Mouse (Mus musculus): Measurements from ENCODE around the gene Prss28.

DNA sequence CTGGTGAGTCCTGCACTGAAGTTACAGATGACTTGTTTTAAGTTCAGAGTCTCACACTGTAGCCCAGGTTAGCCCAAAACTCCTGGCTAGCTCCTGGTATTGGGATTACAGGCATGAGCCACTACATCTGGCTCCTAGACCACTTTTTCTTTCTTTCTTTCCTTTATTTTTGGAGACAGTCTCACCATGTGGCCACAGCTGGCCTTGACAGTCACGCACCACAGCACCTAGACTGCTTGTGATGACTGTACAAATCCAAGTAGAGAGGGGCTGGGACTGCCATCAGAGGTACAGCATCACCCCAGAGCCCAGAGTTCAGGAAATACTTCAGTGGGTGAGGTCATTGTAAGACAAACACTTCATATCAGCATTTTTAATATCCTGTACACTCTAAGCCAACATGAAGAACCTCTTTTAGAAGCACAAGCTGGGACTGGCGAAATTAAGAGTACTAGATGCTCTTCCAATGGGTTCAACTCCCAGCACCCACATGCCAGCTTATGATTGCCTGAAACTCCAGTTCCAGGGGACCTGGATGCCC lies 37.6 kb upstream of the Prss28 start:
- TF ChIP-seq CTCF (IDR thresholded peaks at IDR 0.05; ENCODE audit: borderline replicate concordance, extremely low read depth, insufficient read depth, insufficient read length) (no peak), POLR2A (IDR thresholded peaks at IDR 0.05; ENCODE audit: borderline replicate concordance, extremely low read depth, insufficient read depth, insufficient read length, poor library complexity, severe bottlenecking) (no peak)

Measured in brain, embryonic 14.5 days (tissue).